Mouse (Mus musculus): ENCODE results near the gene Gm11634. TPM values are rescaled to one million over a fixed set of nuclear protein-coding genes. Genes with fewer than 3 reads are reported as not detected.
A peak's percentile ranks its signal among the peaks of the same experiment; 100 is the strongest.
"Not testable (repeated sequence)": the region's sequence is repeated elsewhere in the genome, so short reads cannot be mapped to it uniquely, and the experiment has no call there.

Gene Gm11634
- polyA plus RNA-seq (2021): not detected

GRCm38 (mm10) chr11:101599156-101599555 is at the start of gene Gm11634:
Gm11634 (minus strand) TSS chr11:101599256.
- no peak for TF ChIP-seq CTCF (IDR thresholded peaks at IDR 0.05)
- DNase-seq (ENCODE audit: low read depth, low spot score) (no peak), ATAC-seq (no peak)
- ChIA-PET CTCF (no interaction called here), POLR2A (no interaction called here)
- H3K27me3 ChIP-seq: peaks cover 17% of the 10 kb centered on the region
- in situ Hi-C loops (cut with MboI; ENCODE audit: low pct_unique_long_range_greater_than_20kb): no loop called here

- POLR2A ChIA-PET: interaction anchor here (1.1 kb wide), 1 partner anchor 9 kb away, joined by 4 read pairs; no protein-coding TSS in a partner anchor
- DNase-seq (ENCODE audit: low read depth, low spot score); CTCF ChIA-PET; ATAC-seq; in situ Hi-C loops (cut with MboI; ENCODE audit: low pct_unique_long_range_greater_than_20kb); H3K27me3 ChIP-seq: not testable (repeated sequence)
These were observed 48.0 kb upstream of the Gm11634 start for GRCm38 (mm10) chr11:101647093-101647492.

- peak; percentile 2 for ATAC-seq
- in situ Hi-C loops (cut with MboI; ENCODE audit: low pct_unique_long_range_greater_than_20kb); DNase-seq (ENCODE audit: low read depth, low spot score); H3K27me3 ChIP-seq; CTCF ChIA-PET: not testable (repeated sequence)
- POLR2A ChIA-PET: interaction anchor here (1.1 kb wide), 1 partner anchor 9 kb away, joined by 4 read pairs; no protein-coding TSS in a partner anchor
These were observed 47.3 kb upstream of the Gm11634 start for GRCm38 (mm10) chr11:101646283-101646794.

- DNase-seq (ENCODE audit: low read depth, low spot score): not testable (repeated sequence)
These were observed 46.6 kb upstream of the Gm11634 start for GRCm38 (mm10) chr11:101645411-101646282.

GRCm38 (mm10) chr11:101645043-101645410 is 46.0 kb upstream of the Gm11634 start:
- ATAC-seq; DNase-seq (ENCODE audit: low read depth, low spot score); H3K27me3 ChIP-seq; in situ Hi-C loops (cut with MboI; ENCODE audit: low pct_unique_long_range_greater_than_20kb); CTCF ChIA-PET: not testable (repeated sequence)
- POLR2A ChIA-PET: interaction anchor here (0.9 to 2.1 kb wide), 3 partner anchors 10 to 88 kb away, joined by 3 to 8 read pairs (median 4); no protein-coding TSS in a partner anchor

More at GRCm38 (mm10) chr11:101645411-101646282, 46.6 kb upstream of the Gm11634 start:
- H3K27me3 ChIP-seq; CTCF ChIA-PET; in situ Hi-C loops (cut with MboI; ENCODE audit: low pct_unique_long_range_greater_than_20kb): not testable (repeated sequence)
- POLR2A ChIA-PET: interaction anchor here (2.1 kb wide), 1 partner anchor 13 kb away, joined by 8 read pairs; no protein-coding TSS in a partner anchor
- peak; percentile 58 for ATAC-seq

GRCm38 (mm10) chr11:101644591-101644990 is 45.5 kb upstream of the Gm11634 start:
- ATAC-seq (no peak), DNase-seq (ENCODE audit: low read depth, low spot score) (no peak)
- H3K27me3 ChIP-seq: no peaks in the 10 kb centered on the region
- POLR2A ChIA-PET: interaction anchor here (0.9 to 2.1 kb wide), 3 partner anchors 10 to 89 kb away, joined by 3 to 8 read pairs (median 4); no protein-coding TSS in a partner anchor
- no peak for TF ChIP-seq CTCF (IDR thresholded peaks at IDR 0.05)
- in situ Hi-C loops (cut with MboI; ENCODE audit: low pct_unique_long_range_greater_than_20kb): no loop called here
- CTCF ChIA-PET: no interaction called here

GRCm38 (mm10) chr11:101642931-101643330 is 43.9 kb upstream of the Gm11634 start:
- ChIA-PET CTCF (interaction anchor here (1.3 kb wide), 1 partner anchor 47 kb away, joined by 3 read pairs; no protein-coding TSS in a partner anchor), POLR2A (interaction anchor here (0.6 to 1.2 kb wide), 7 partner anchors 9 to 383 kb away, joined by 3 to 6 read pairs (median 3); partner anchors contain the start of gene Dhx8)
- ATAC-seq (no peak), DNase-seq (ENCODE audit: low read depth, low spot score) (no peak)
- no peak for TF ChIP-seq CTCF (IDR thresholded peaks at IDR 0.05)
- no peaks in the 10 kb centered on the region for H3K27me3 ChIP-seq
- in situ Hi-C loops (cut with MboI; ENCODE audit: low pct_unique_long_range_greater_than_20kb): no loop called here

GRCm38 (mm10) chr11:101641710-101642642 is 42.9 kb upstream of the Gm11634 start:
- in situ Hi-C loops (cut with MboI; ENCODE audit: low pct_unique_long_range_greater_than_20kb): not testable (repeated sequence)
- peak; percentile 48 for ATAC-seq
- POLR2A ChIA-PET: interaction anchor here (0.6 to 0.9 kb wide), 3 partner anchors 8 to 278 kb away, joined by 3 to 5 read pairs (median 3); no protein-coding TSS in a partner anchor

GRCm38 (mm10) chr11:101640857-101641709 is 42.0 kb upstream of the Gm11634 start:
- CTCF ChIA-PET; DNase-seq (ENCODE audit: low read depth, low spot score); ATAC-seq; H3K27me3 ChIP-seq; POLR2A ChIA-PET; in situ Hi-C loops (cut with MboI; ENCODE audit: low pct_unique_long_range_greater_than_20kb): not testable (repeated sequence)

More at GRCm38 (mm10) chr11:101641710-101642642, 42.9 kb upstream of the Gm11634 start:
- H3K27me3 ChIP-seq; DNase-seq (ENCODE audit: low read depth, low spot score): not testable (repeated sequence)
- CTCF ChIA-PET: interaction anchor here (1.3 kb wide), 1 partner anchor 46 kb away, joined by 3 read pairs; no protein-coding TSS in a partner anchor
